Mouse (Mus musculus) hindbrain, embryonic 13.5 days (tissue): Measurements from ENCODE around the gene Cobl. TPM values are rescaled to one million over a fixed set of nuclear protein-coding genes. Genes with fewer than 3 reads are reported as not detected.

Experiments
- ATAC-seq: fragments of 200-750 bp; cut with Nextera tagmentation; 2 replicates; pipeline ENCODE4 v1.8.0; 2017; ENCODE audit warnings: moderate TSS enrichment; ENCODE audit not compliant: low FRiP score
- H3K27ac ChIP-seq: fragments of 300-500 bp; sonication (generic); 2 replicates; pipeline ENCODE4 v1.5.1; 2015; ENCODE audit warnings: inconsistent platforms, mild to moderate bottlenecking, moderate library complexity
- H3K27me3 ChIP-seq: fragments of 300-500 bp; sonication (generic); 2 replicates; pipeline ENCODE4 v1.6.1; 2015; ENCODE audit warnings: mild to moderate bottlenecking, inconsistent platforms
- H3K36me3 ChIP-seq: fragments of 300-500 bp; sonication (generic); 2 replicates; pipeline ENCODE4 v1.6.1; 2015; ENCODE audit warnings: mild to moderate bottlenecking, inconsistent platforms
- H3K4me1 ChIP-seq: fragments of 300-500 bp; sonication (generic); replicated peaks from 2 replicates; pipeline ENCODE4 v1.6.1; 2015; ENCODE audit warnings: inconsistent platforms
- H3K4me2 ChIP-seq: fragments of 300-500 bp; sonication (generic); 2 replicates; pipeline ENCODE4 v1.6.1; 2015; ENCODE audit warnings: inconsistent platforms, mild to moderate bottlenecking, moderate library complexity
- H3K4me3 ChIP-seq: fragments of 300-500 bp; sonication (generic); 2 replicates; pipeline ENCODE4 v1.5.1; 2015; ENCODE audit warnings: mild to moderate bottlenecking, inconsistent platforms
- H3K9ac ChIP-seq: fragments of 300-500 bp; sonication (generic); 2 replicates; pipeline ENCODE4 v1.6.1; 2015; ENCODE audit warnings: mild to moderate bottlenecking, inconsistent platforms
- H3K9me3 ChIP-seq: fragments of 300-500 bp; sonication (generic); 2 replicates; pipeline ENCODE4 v1.6.1; 2016; ENCODE audit warnings: inconsistent platforms
- WGBS: fragments of 180-500 bp; shearing (Covaris S2); methylation state at CpG from one replicate; pipeline ENCODE4 v1.1.7; 2015; 5-methylcytosine and 5-hydroxymethylcytosine counted together
- polyA plus RNA-seq: library from polyadenylated mRNA; unstranded; fragments of >200 nt; fragmentation: Nextera tagmentation; extraction: Ambion mirVana; gene quantifications from 2 replicates; pipeline ENCODE4 v1.2.1, GENCODE M21; 2015

The Cobl gene
- polyA plus RNA-seq, 1 experiment from 2014 or later: 8.6 TPM

GRCm38 (mm10) chr11:12319318-12319717 is 145.4 kb downstream of the Cobl start:
- Histone ChIP-seq H3K9me3 (no peaks in the 10 kb centered on the region), H3K27me3 (no peaks in the 10 kb centered on the region), H3K4me1 (no peaks in the 10 kb centered on the region), H3K4me3 (no peak overlapping the region), H3K4me2 (no peak overlapping the region), H3K9ac (no peak overlapping the region), H3K36me3 (no peaks in the 10 kb centered on the region), H3K27ac (no peak overlapping the region)
- WGBS: 88% methylated on average over 3 of the region's 3 CpGs
- ATAC-seq: no peak

GRCm38 (mm10) chr11:12315670-12316069 is 149.1 kb downstream of the Cobl start:
- no peak for ATAC-seq

GRCm38 (mm10) chr11:12314278-12315043 is 150.3 kb downstream of the Cobl start:
- WGBS: 86% methylated on average over 6 of the region's 6 CpGs
- Histone ChIP-seq H3K27me3 (no peaks in the 10 kb centered on the region), H3K4me3 (no peak overlapping the region), H3K4me1 (no peaks in the 10 kb centered on the region), H3K9ac (no peak overlapping the region), H3K9me3 (no peaks in the 10 kb centered on the region), H3K36me3 (no peaks in the 10 kb centered on the region), H3K27ac (no peak overlapping the region), H3K4me2 (no peak overlapping the region)
- 0 out of 2 replicates have a peak, but pooled peaks have one; percentile 28 for ATAC-seq

More at GRCm38 (mm10) chr11:12315670-12316069, 149.1 kb downstream of the Cobl start:
- no peaks in the 10 kb centered on the region for H3K4me1 ChIP-seq
- no peaks in the 10 kb centered on the region for H3K9me3 ChIP-seq
- no peak overlapping the region for H3K4me3 ChIP-seq
- 89% methylated on average over 3 of the region's 3 CpGs for WGBS
- H3K36me3 ChIP-seq: no peaks in the 10 kb centered on the region
- no peaks in the 10 kb centered on the region for H3K27me3 ChIP-seq
- no peak overlapping the region for H3K27ac ChIP-seq
- no peak overlapping the region for H3K4me2 ChIP-seq
- H3K9ac ChIP-seq: no peak overlapping the region

- ATAC-seq: no peak
- 87% methylated on average over 6 of the region's 6 CpGs for WGBS
These were observed 153.3 kb downstream of the Cobl start for GRCm38 (mm10) chr11:12311419-12311818.

GRCm38 (mm10) chr11:12309423-12310023 is 155.2 kb downstream of the Cobl start:
- H3K9me3 ChIP-seq: no peaks in the 10 kb centered on the region
- no peak overlapping the region for H3K27ac ChIP-seq
- ATAC-seq: no peak
- WGBS: 60% methylated on average over 3 of the region's 3 CpGs
- H3K9ac ChIP-seq: no peak overlapping the region
- no peaks in the 10 kb centered on the region for H3K36me3 ChIP-seq
- no peak overlapping the region for H3K4me3 ChIP-seq
- no peak overlapping the region for H3K4me2 ChIP-seq
- H3K4me1 ChIP-seq: no peaks in the 10 kb centered on the region
- no peaks in the 10 kb centered on the region for H3K27me3 ChIP-seq

More at GRCm38 (mm10) chr11:12311419-12311818, 153.3 kb downstream of the Cobl start:
- Histone ChIP-seq H3K27me3 (no peaks in the 10 kb centered on the region), H3K4me1 (no peaks in the 10 kb centered on the region), H3K4me3 (no peak overlapping the region), H3K9me3 (no peaks in the 10 kb centered on the region), H3K27ac (no peak overlapping the region), H3K36me3 (no peaks in the 10 kb centered on the region), H3K4me2 (no peak overlapping the region), H3K9ac (no peak overlapping the region)

- WGBS: 68% methylated on average over 3 of the region's 3 CpGs
These were observed 159.9 kb downstream of the Cobl start for GRCm38 (mm10) chr11:12304879-12305278.

GRCm38 (mm10) chr11:12299701-12300446 is 164.9 kb downstream of the Cobl start:
- Histone ChIP-seq H3K4me1 (peaks cover 8% of the 10 kb centered on the region), H3K27me3 (no peaks in the 10 kb centered on the region), H3K9me3 (no peaks in the 10 kb centered on the region), H3K9ac (no peak overlapping the region), H3K27ac (peak overlapping the region; percentile 62), H3K4me3 (no peak overlapping the region), H3K36me3 (no peaks in the 10 kb centered on the region), H3K4me2 (no peak overlapping the region)
- 38% methylated on average over 5 of the region's 5 CpGs for WGBS
- peak; percentile 49; the same call in 1 of the 2 replicates for ATAC-seq

More at GRCm38 (mm10) chr11:12304879-12305278, 159.9 kb downstream of the Cobl start:
- Histone ChIP-seq H3K4me2 (no peak overlapping the region), H3K9ac (no peak overlapping the region), H3K27ac (no peak overlapping the region), H3K27me3 (no peaks in the 10 kb centered on the region), H3K36me3 (no peaks in the 10 kb centered on the region), H3K4me1 (peaks cover 6% of the 10 kb centered on the region), H3K4me3 (no peak overlapping the region), H3K9me3 (no peaks in the 10 kb centered on the region)
- no peak for ATAC-seq

- Histone ChIP-seq H3K27ac (no peak overlapping the region), H3K4me1 (no peaks in the 10 kb centered on the region; the same call in 1 of the 2 replicates), H3K9ac (no peak overlapping the region), H3K27me3 (peaks cover 10% of the 10 kb centered on the region), H3K4me3 (no peak overlapping the region), H3K4me2 (no peak overlapping the region), H3K9me3 (no peaks in the 10 kb centered on the region), H3K36me3 (no peaks in the 10 kb centered on the region)
- 30% methylated on average over 3 of the region's 3 CpGs for WGBS
- no peak for ATAC-seq
These were observed 173.2 kb downstream of the Cobl start for GRCm38 (mm10) chr11:12291654-12291935.

GRCm38 (mm10) chr11:12290911-12291653 is 173.7 kb downstream of the Cobl start:
- 45% methylated on average over 7 of the region's 7 CpGs for WGBS
- no peaks in the 10 kb centered on the region; the same call in 1 of the 2 replicates for H3K4me1 ChIP-seq
- 0 out of 2 replicates have a peak overlapping the region, but pooled peaks have one; percentile 10 for H3K4me2 ChIP-seq
- H3K9ac ChIP-seq: no peak overlapping the region
- no peaks in the 10 kb centered on the region for H3K9me3 ChIP-seq
- no peaks in the 10 kb centered on the region for H3K36me3 ChIP-seq
- peak overlapping the region; percentile 64; the same call in 1 of the 2 replicates for H3K27ac ChIP-seq
- peak; percentile 92 for ATAC-seq
- no peak overlapping the region for H3K4me3 ChIP-seq
- H3K27me3 ChIP-seq: peaks cover 10% of the 10 kb centered on the region

GRCm38 (mm10) chr11:12285319-12286021 is 179.3 kb downstream of the Cobl start:
- no peaks in the 10 kb centered on the region for H3K9me3 ChIP-seq
- 90% methylated on average over 4 of the region's 4 CpGs for WGBS
- H3K9ac ChIP-seq: no peak overlapping the region
- ATAC-seq: no peak
- H3K27me3 ChIP-seq: peaks cover 4% of the 10 kb centered on the region; the same call in 1 of the 2 replicates
- H3K27ac ChIP-seq: no peak overlapping the region
- H3K4me1 ChIP-seq: no peaks in the 10 kb centered on the region
- H3K4me2 ChIP-seq: no peak overlapping the region
- no peaks in the 10 kb centered on the region for H3K36me3 ChIP-seq
- H3K4me3 ChIP-seq: no peak overlapping the region

- WGBS: 74% methylated on average over 7 of the region's 7 CpGs
- Histone ChIP-seq H3K27me3 (no peaks in the 10 kb centered on the region), H3K9ac (no peak overlapping the region), H3K9me3 (no peaks in the 10 kb centered on the region), H3K4me2 (no peak overlapping the region), H3K36me3 (no peaks in the 10 kb centered on the region), H3K4me1 (no peaks in the 10 kb centered on the region), H3K4me3 (no peak overlapping the region), H3K27ac (no peak overlapping the region)
- no peak for ATAC-seq
These were observed 184.0 kb downstream of the Cobl start for GRCm38 (mm10) chr11:12280711-12281110.
